Mouse (Mus musculus): ENCODE measurements around the gene Glyat.

- TF ChIP-seq GATA1 (IDR thresholded peaks at IDR 0.05; ENCODE audit: low read length), result no peak
- TF ChIP-seq TAL1 (IDR thresholded peaks at IDR 0.05; ENCODE audit: low read length), result no peak
Observed at GRCm38 (mm10) chr19:12600684-12601480, 32.2 kb upstream of the Glyat start.

Data from erythroblast, embryonic 14.5 days (primary cell).